Mouse (Mus musculus) layer of hippocampus, adult 18-20 months (tissue): ENCODE data around the gene Abcc4. TPM values are rescaled to one million over a fixed set of nuclear protein-coding genes. Genes with fewer than 3 reads are reported as not detected.
"Not testable (repeated sequence)": the region's sequence is repeated elsewhere in the genome, so short reads cannot be mapped to it uniquely, and the experiment has no call there.

Source experiments
- DNase-seq, 2 experiments: peaks; one replicate each; pipeline ENCODE4 v3.0.0; 2022; ENCODE audit warnings: low spot score in 2 of 2
- total RNA-seq, 2 experiments: library from RNA; stranded (reverse); gene quantifications; 2 replicates each; pipeline ENCODE4 v1.2.3; 2021

Gene Abcc4
- total RNA-seq, 2 experiments from 2014 or later, result 7.1 to 8.2 TPM

- DNase-seq, result not testable (repeated sequence)
These were observed 63.0 kb downstream of the Abcc4 start for GRCm38 (mm10) chr14:118642940-118643591.

DNA sequence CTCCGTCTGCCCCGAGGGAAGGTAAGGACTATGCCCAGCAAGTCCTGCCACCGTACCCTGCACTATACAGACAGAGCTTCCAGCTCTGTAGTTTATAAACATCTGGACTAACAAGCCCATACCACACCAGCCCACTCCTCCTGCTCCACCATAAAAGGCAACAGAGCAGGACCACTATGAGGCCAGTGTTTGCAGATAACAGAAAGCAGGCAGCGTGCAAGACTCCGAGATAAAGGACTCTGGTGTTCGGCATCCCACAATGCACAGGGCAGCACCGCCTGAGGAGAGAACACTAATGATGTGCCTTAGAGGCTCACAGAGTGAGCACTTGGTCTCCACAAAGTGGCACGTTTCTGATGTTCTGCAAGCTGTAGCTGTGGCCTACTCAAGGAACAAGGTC lies 63.9 kb downstream of the Abcc4 start:
- DNase-seq, result no peak

- no peak for DNase-seq
These were observed 67.4 kb downstream of the Abcc4 start for GRCm38 (mm10) chr14:118638447-118639275.

DNA sequence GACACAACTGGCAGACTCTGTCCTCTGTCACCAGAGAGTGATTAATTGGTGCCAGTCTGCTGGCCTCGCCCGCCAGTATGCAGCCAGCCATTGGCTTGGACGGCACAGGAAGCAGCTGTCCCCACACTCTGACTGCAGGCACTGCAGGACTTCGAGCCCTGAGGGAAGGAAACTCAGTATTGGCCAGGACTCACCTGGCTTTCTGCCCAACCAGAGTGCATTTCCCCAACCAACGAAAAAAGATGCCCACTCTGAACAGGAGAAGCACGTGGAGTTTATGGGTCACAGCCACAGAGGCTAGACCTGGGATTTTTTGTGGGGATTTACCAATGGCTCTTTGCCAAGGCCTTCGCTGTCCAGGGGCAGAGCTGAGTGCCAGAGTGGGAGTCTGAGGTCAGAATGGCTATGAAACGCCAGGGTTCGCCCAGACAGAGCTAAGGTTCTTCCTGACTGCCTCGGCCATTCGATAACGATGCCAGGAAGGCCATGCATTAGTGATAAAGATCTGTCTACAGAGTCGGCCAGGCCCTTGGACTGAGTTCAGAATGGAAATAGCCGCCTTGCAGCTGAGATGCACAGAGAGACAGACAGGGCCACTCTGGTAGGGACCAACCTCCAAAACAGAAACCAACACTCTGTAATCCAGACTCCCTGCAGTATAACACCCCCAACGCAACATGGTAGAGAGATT lies 70.4 kb downstream of the Abcc4 start:
- DNase-seq, result peak in 1 of 2 experiments; percentile 44

DNA sequence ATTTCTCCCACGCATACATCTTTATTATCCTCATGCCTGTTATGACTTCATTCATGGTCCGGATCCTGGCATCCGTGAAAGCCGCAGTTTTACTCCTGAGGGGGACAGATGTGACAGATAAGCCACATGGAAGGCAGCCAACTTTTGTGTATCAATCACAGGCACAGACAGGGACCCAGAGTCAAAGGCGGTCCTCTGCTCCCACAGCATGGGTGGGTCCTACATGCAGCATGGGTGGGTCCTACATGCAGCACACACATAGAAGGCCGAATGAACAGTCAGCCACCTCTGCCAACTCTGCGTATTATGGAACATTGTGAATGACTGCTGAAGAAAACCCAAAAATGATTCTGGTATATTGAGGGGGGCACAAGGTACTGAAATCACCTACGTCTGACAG lies 76.4 kb downstream of the Abcc4 start:
- no peak for DNase-seq

DNA sequence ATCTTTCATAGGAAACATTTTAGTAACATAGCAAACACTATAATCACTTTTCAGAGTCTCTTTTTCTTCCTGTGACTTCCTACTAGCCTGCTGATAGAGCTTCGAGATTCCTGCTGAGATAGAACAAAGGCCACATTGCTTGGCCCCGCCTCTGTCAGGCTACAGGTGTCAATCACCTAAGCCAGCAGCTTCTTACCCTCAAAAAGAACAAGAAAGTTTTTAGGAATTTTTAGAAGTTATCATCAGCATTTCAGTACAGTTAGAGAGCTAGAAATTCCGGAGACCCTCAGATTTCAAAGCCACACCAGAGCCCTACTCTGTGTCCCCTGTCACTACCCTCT lies 84.6 kb downstream of the Abcc4 start:
- no peak for DNase-seq

- no peak for DNase-seq
These were observed 85.1 kb downstream of the Abcc4 start for GRCm38 (mm10) chr14:118620773-118621448.

DNA sequence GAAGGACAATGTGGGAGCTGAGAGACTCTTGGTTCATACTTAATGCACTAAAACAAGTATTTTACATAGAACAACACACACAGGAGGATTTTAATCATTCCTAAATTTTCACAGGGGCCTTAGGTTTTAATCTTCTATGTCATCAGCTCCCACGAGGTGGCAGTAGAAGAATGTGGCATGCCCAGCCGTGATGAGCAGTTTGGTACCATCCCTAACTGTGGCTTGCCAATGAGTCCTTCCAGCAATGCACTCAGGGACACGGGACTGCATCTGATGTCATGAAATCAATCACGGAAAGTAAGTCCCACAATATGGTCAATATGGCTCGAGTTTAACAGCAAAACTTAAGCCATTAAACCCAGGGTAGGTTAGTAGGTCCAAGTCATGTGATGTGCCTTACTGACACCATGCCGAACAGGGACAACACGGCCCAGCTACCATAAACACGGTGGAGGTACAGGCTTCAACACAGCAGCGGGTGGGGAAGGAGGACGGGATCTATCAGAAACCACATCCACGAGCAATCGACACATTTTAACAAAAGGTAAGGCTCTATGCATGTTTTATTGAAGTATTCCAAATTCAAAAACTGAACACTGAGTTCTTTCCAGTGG lies 89.2 kb downstream of the Abcc4 start:
- DNase-seq, result peak; percentile 59 to 88

DNA sequence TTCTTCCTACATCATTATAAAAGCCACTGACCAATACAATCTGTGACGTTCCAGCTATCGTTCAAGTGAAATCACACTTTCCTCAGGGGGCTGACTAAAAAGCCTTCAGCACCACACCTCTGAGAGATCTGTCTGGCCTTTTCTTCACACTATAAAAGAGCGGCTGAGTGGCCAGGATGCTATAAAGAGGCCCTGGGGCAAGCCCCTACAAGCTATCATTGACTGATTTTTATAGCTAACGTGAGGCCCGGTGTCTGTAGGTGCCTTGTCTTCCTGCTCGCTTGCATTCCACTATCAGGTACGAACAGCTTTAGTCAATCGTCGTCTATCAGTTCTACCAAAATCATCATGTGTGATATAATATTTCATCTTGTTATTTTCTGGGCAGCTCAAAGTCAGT lies 92.3 kb downstream of the Abcc4 start:
- DNase-seq, result no peak

DNA sequence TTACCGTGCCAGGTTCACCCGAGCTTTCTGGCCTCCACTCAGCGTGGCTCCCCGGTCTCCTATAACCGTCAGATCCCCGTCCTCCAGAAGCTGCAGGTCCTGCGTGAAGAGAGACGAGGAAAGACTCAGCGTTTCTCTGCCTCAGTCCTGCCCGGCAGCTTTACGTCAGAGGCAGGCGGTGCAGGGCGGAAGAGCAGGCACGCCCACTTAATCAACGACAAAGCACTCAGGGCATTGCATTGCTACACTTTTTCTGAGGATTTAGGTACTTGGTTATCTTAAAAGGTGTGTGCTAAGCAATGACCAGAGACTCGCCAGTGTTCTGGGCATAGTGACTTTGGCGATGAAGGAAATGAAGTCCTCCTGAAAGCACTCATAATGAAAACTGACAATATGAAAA lies 94.3 kb downstream of the Abcc4 start:
- DNase-seq, result no peak

DNA sequence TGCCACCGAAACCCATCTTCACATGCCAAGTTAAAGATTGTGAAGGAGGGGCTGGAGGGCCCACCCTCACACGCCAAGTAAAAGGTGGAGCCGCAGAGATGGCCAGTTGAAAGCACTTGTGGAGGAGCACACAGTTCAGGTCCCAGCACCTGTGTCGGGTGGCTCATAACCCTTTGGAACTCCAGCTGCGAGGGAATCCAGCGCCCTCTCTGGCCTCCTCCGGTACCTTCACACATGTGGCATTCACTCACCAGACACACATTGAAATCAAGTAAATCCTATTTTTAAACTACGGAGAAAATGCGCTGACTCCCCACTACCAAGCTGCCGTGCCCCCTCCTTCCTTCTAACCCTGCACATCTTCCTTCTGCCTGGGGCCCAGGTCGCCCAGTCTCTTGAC lies 95.2 kb downstream of the Abcc4 start:
- DNase-seq, result no peak

GRCm38 (mm10) chr14:118608816-118609465 lies 97.1 kb downstream of the Abcc4 start:
- peak in 1 of 2 experiments; percentile 51 for DNase-seq

DNA sequence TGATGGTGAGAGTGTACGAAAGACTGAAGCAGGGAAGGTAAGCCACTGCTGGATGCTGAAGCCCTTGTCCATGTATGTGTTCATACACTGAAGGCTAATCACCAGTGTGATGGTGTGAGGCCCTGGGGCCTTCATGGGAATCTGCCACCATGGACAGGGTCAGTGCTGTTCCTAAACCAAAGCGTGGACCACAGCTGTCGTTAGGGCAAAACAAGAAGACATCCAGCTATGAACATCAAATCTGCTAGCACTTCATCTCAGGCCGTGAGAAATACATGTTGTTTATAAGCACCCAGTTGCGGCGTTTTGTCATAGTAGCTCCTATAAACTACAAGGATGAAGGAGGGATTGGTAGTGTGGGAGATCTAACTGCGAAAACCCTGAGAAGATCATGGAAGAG lies 97.7 kb downstream of the Abcc4 start:
- no peak for DNase-seq

GRCm38 (mm10) chr14:118606476-118606875 lies 99.5 kb downstream of the Abcc4 start:
- DNase-seq, result no peak

GRCm38 (mm10) chr14:118604903-118605302 lies 101.1 kb downstream of the Abcc4 start:
- DNase-seq, result no peak

- no peak for DNase-seq
These were observed 104.0 kb downstream of the Abcc4 start for GRCm38 (mm10) chr14:118602031-118602430.

DNA sequence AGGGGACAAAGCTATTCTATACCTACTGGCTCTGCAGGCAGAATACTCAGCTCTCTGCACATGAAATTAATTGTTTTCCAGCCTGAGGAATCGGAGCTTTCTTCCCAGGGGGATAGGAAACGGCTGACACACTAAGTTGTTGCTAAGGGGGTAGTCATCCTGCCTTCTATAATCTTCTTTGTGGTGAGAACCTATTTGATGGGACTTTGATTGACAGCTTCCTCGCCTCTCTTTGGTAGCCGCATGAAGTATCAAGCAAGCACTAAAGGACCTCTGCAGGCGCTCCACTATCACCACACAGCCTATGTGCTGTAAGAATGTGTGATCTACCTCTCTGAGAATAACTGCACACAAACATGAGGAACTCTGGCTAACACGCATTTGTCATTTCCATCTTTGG lies 105.3 kb downstream of the Abcc4 start:
- no peak for DNase-seq

DNA sequence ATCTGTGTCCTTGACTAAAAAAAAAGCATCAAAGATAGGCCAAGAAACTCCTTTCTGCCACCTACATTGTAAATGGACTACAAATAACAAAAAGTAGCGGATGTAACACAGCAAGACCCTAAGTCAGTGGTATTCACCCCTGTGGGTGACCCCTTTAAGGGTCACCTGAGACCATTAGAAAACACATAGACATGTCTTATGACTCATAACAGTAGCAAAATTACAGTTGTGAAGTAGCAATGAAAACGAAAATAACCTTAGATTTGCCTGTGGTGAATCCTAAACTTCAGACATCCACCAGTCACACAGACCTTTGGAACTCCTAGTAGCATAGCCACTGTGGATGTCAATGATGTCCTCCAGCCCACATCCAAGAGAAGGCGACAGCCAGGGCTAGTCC lies 107.3 kb downstream of the Abcc4 start:
- DNase-seq, result no peak

GRCm38 (mm10) chr14:118594463-118594862 lies 111.6 kb downstream of the Abcc4 start:
- DNase-seq, result no peak

- peak; percentile 66 to 84 for DNase-seq
These were observed 114.3 kb downstream of the Abcc4 start for GRCm38 (mm10) chr14:118591477-118592403.
